ENCODE assay signal across 9 mouse cellular contexts in genomic region chr6:88196054-88196732, GRCm38 (mm10). TPM values are rescaled to one million over a fixed set of nuclear protein-coding genes. Genes with fewer than 3 reads are reported as not detected.
DNase-seq lines count a peak whose midpoint lies in the region; ATAC-seq lines count a peak whose summit lies in the region.
"Had no signal": no experiment of that assay in that cellular context is flagged by ENCODE, and none has a peak within 500 bp of the region (broad histone marks: within the 10 kb centered on the region; RNA-seq: fewer than 3 reads in every experiment).

No protein-coding gene starts in this region.

- ATAC-seq in liver, embryonic 11.5 days (replicated peaks; ENCODE audit: low FRiP score), result no peak
- no peak for ATAC-seq in forebrain, embryonic 14.5 days
- no peak for ATAC-seq in limb, embryonic 12.5 days (ENCODE audit: insufficient number of reproducible peaks, insufficient read depth, low FRiP score, low TSS enrichment, low read depth)

- 10% methylated on average over 33 of the region's 33 CpGs for WGBS in liver, embryonic 11.5 days
- 1% methylated on average over 33 of the region's 33 CpGs for WGBS in forebrain, embryonic 14.5 days
- 2% methylated on average over 33 of the region's 33 CpGs for WGBS in limb, embryonic 12.5 days

- H3K4me2 ChIP-seq in liver, embryonic 11.5 days, result peak overlapping the region; percentile 90
- H3K4me2 ChIP-seq in forebrain, embryonic 14.5 days (ENCODE audit: low read length), result no peak overlapping the region
- H3K4me2 ChIP-seq in limb, embryonic 12.5 days, result peak overlapping the region; percentile 84

- H3K27me3 ChIP-seq in liver, embryonic 11.5 days (replicated peaks; ENCODE audit: control insufficient read depth, insufficient read depth, low read length), result peaks cover 100% of the 10 kb centered on the region
- H3K27me3 ChIP-seq in forebrain, embryonic 14.5 days (replicated peaks; ENCODE audit: control insufficient read depth, insufficient read depth, low read length), result peaks cover 100% of the 10 kb centered on the region
- H3K27me3 ChIP-seq in limb, embryonic 12.5 days, result peaks cover 100% of the 10 kb centered on the region

- H3K4me3 ChIP-seq in liver, embryonic 11.5 days (ENCODE audit: low read depth, low read length), result peak overlapping the region; percentile 53
- H3K4me3 ChIP-seq in forebrain, embryonic 14.5 days (ENCODE audit: low read depth, low read length), result 0 out of 2 replicates have a peak overlapping the region, but pooled peaks have one; percentile 19
- H3K4me3 ChIP-seq in limb, embryonic 12.5 days (replicated peaks), result peak overlapping the region; percentile 48

- peaks cover 51% of the 10 kb centered on the region for H3K4me1 ChIP-seq in liver, embryonic 11.5 days (replicated peaks; ENCODE audit: control insufficient read depth, insufficient read depth, low read length)
- H3K4me1 ChIP-seq in forebrain, embryonic 14.5 days (ENCODE audit: control insufficient read depth, insufficient read depth, low read length), result peaks cover 10% of the 10 kb centered on the region; the same call in 1 of the 2 replicates
- peaks cover 58% of the 10 kb centered on the region for H3K4me1 ChIP-seq in limb, embryonic 12.5 days (replicated peaks)

- peak; percentile 49 for DNase-seq in liver, embryonic 11.5 days (ENCODE audit: low spot score)
- no peak for DNase-seq in liver
- no peak for DNase-seq in forebrain, embryonic 14.5 days (ENCODE audit: low spot score)
- peak; percentile 59 for DNase-seq in retina, postnatal 1 day
- DNase-seq in spleen, postnatal 14 days (ENCODE audit: low spot score in 2 of 2), result no peak
- DNase-seq in cerebellum, postnatal 4 days (ENCODE audit: low spot score in 2 of 2), result no peak
- DNase-seq in thymus, adult 18-20 months, result no peak

- H3K9me3 ChIP-seq in liver, embryonic 11.5 days (ENCODE audit: control insufficient read depth, low read length), result no peaks in the 10 kb centered on the region
- H3K9me3 ChIP-seq in forebrain, embryonic 14.5 days (replicated peaks; ENCODE audit: control insufficient read depth, low read length), result no peaks in the 10 kb centered on the region
- no peaks in the 10 kb centered on the region for H3K9me3 ChIP-seq in limb, embryonic 12.5 days

- H3K9ac ChIP-seq in liver, embryonic 11.5 days (ENCODE audit: low read depth, low read length), result no peak overlapping the region; the same call in 1 of the 2 replicates
- H3K9ac ChIP-seq in forebrain, embryonic 14.5 days (ENCODE audit: low read length), result no peak overlapping the region
- H3K9ac ChIP-seq in limb, embryonic 12.5 days (replicated peaks), result 0 out of 2 replicates have a peak overlapping the region, but pooled peaks have one; percentile 53

- no peak overlapping the region; the same call in 1 of the 2 replicates for H3K27ac ChIP-seq in liver, embryonic 11.5 days (ENCODE audit: low read depth, low read length)
- H3K27ac ChIP-seq in forebrain, embryonic 14.5 days (ENCODE audit: low read depth, low read length), result no peak overlapping the region
- no peak overlapping the region for H3K27ac ChIP-seq in limb, embryonic 12.5 days
- H3K27ac ChIP-seq: macrophage had no signal

- no peaks in the 10 kb centered on the region for H3K36me3 ChIP-seq in liver, embryonic 11.5 days (ENCODE audit: control insufficient read depth, insufficient read depth, low read length)
- no peaks in the 10 kb centered on the region for H3K36me3 ChIP-seq in forebrain, embryonic 14.5 days (ENCODE audit: control insufficient read depth, insufficient read depth, low read length)
- H3K36me3 ChIP-seq in limb, embryonic 12.5 days, result no peaks in the 10 kb centered on the region

RNA-seq across cellular contexts. Expression of gene Gata2, which starts 2.5 kb away (rescaled TPM):
- 13.3 and 15.9 TPM in 2 replicates for polyA plus RNA-seq in liver, embryonic 11.5 days (2014; fragmentation: Nextera tagmentation; extraction: Ambion mirVana)
- polyA plus RNA-seq in forebrain, embryonic 14.5 days (2014; fragmentation: Nextera tagmentation; extraction: Ambion mirVana), result 1.5 and 1.6 TPM in 2 replicates
- 5.7 and 8.6 TPM in 2 replicates for polyA plus RNA-seq in limb, embryonic 12.5 days (2016; fragmentation: Nextera tagmentation; extraction: Ambion mirVana)

RNA-seq across cellular contexts. Expression of gene Dnajb8, which starts 25.9 kb away (rescaled TPM):
- not detected in 2 replicates for polyA plus RNA-seq in liver, embryonic 11.5 days (2014; fragmentation: Nextera tagmentation; extraction: Ambion mirVana)
- not detected in 2 replicates for polyA plus RNA-seq in forebrain, embryonic 14.5 days (2014; fragmentation: Nextera tagmentation; extraction: Ambion mirVana)
- polyA plus RNA-seq in limb, embryonic 12.5 days (2016; fragmentation: Nextera tagmentation; extraction: Ambion mirVana), result not detected in 2 replicates
- polyA plus RNA-seq: macrophage had no signal

Comparison
In these comparisons a context has a peak if more than half of its experiments do, and no peak if none do; other contexts are left out.
1. DNase-seq: peak in liver, embryonic 11.5 days (single experiment) and retina, postnatal 1 day (single experiment); none in liver (single experiment), forebrain, embryonic 14.5 days (single experiment), spleen, postnatal 14 days (0 of 2), cerebellum, postnatal 4 days (0 of 2) and thymus, adult 18-20 months (0 of 2).
2. Peak in every context shown above with its lines, with median percentiles within 50 percentile points of each other: H3K4me3 ChIP-seq.